Mouse (Mus musculus): ENCODE measurements at regions not wholly inside any gene's neighbourhood (a gene's known extent, or its start where the extent isn't known, plus 50 kb on each side); places are given as distances from the start of the nearest gene placed in this dataset.
"Not testable (repeated sequence)": the region's sequence is repeated elsewhere in the genome, so short reads cannot be mapped to it uniquely, and the experiment has no call there.

DNA sequence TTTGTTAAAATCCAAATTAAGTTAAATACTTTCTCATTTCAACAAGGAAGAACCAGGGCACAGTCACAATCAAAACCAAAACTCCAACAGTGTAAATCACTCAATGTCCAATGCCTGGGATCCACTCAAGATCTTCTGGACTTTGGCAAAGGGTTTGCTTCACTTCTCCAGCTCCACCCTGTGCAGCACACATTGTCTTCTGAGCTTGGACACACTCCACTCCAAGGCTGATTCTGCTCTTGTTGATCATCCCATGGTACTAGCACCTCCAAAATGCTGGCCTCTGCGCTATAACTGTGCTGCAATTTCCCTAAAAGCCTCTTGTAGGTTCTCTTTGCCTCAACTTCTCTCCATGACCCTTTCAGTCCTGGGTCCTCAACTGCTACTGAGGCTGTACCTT, 111.5 kb upstream of the Sec61g start:
- H3K4me3 ChIP-seq (ENCODE audit: low read depth, low read length): no peak overlapping the region
- H3K4me1 ChIP-seq (ENCODE audit: control insufficient read depth, insufficient read depth, insufficient read length, low read length): no peaks in the 10 kb centered on the region
- H3K36me3 ChIP-seq (ENCODE audit: control insufficient read depth, insufficient read depth, low read length): no peaks in the 10 kb centered on the region
- TF ChIP-seq CTCF (IDR thresholded peaks at IDR 0.05; ENCODE audit: extremely low read depth, insufficient read length, insufficient replicate concordance, low read depth, low read length) (no peak), POLR2A (IDR thresholded peaks at IDR 0.05; ENCODE audit: low read depth, low read length) (no peak)
- no peaks in the 10 kb centered on the region for H3K27me3 ChIP-seq (ENCODE audit: control insufficient read depth, insufficient read depth, low read length)
- 89% methylated on average over 1 of the region's 1 CpGs for WGBS
- H3K27ac ChIP-seq (ENCODE audit: insufficient read depth, low read depth, low read length): no peak overlapping the region

DNA sequence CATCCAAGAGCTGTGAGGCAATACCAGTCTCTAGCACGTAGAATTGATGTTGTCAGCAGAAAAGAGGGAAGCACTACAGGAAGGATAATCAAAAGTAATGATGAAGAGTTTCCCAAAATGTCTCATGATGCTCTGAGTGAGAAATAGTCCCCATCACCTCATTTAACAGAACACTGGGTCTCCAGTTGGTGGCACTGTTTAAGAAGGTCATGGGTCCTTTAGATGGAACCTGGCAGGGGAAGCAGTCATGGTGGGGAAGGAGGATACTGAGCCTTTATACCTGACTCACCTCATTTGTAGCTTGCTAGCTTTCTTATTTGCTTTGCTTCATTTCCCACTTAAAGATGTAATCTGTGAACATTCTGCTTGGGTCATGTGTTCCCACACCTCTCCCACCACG, 115.4 kb upstream of the Sec61g start:
- no peak overlapping the region for H3K27ac ChIP-seq (ENCODE audit: insufficient read depth, low read depth, low read length)
- H3K36me3 ChIP-seq (ENCODE audit: control insufficient read depth, insufficient read depth, low read length): no peaks in the 10 kb centered on the region
- TF ChIP-seq POLR2A (IDR thresholded peaks at IDR 0.05; ENCODE audit: low read depth, low read length): no peak
- TF ChIP-seq CTCF (IDR thresholded peaks at IDR 0.05; ENCODE audit: extremely low read depth, insufficient read length, insufficient replicate concordance, low read depth, low read length): no peak
- H3K27me3 ChIP-seq (ENCODE audit: control insufficient read depth, insufficient read depth, low read length): no peaks in the 10 kb centered on the region
- no peaks in the 10 kb centered on the region for H3K4me1 ChIP-seq (ENCODE audit: control insufficient read depth, insufficient read depth, insufficient read length, low read length)
- no peak overlapping the region for H3K4me3 ChIP-seq (ENCODE audit: low read depth, low read length)
- 57% methylated on average over 2 of the region's 2 CpGs for WGBS

DNA sequence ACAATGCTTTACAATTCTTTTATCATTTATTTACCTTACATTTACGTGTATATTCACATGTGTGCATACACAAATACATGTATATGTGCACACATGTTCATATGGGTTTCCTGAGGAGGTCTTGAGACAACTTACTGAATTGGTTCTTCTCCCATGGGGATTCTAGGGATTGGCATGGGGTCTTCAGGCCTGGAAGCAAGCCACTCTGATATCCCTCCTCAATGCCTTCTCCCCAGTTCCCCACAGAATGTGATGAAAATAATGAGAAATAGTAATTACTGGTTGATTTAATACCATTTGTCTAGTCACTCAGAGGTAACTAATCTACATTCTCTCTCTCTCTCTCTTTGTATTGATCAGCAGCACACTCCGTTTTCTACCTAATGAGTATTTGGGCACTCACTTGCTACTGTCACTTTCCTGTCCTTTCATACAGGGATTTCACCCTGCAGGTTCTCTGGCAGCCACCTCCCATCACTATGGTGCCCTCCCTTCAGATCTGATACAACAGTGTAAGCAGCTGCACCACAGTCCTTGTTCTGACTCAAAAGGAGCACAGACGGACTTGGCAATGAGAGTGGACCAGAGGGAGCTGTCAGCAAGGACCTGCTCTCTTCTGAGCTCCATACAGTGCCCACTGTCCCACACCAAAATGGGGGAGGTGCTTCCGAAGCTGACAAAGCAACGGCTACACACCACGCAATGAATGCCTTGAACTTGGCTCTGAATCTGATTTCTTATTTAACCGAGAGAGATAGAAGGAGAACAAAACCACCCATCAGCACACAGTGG, 119.2 kb upstream of the Sec61g start:
- WGBS: 65% methylated on average over 7 of the region's 7 CpGs
- Histone ChIP-seq H3K4me1 (ENCODE audit: control insufficient read depth, insufficient read depth, insufficient read length, low read length) (no peaks in the 10 kb centered on the region), H3K27me3 (ENCODE audit: control insufficient read depth, insufficient read depth, low read length) (no peaks in the 10 kb centered on the region), H3K4me3 (ENCODE audit: low read depth, low read length) (no peak overlapping the region), H3K27ac (ENCODE audit: insufficient read depth, low read depth, low read length) (no peak overlapping the region), H3K36me3 (ENCODE audit: control insufficient read depth, insufficient read depth, low read length) (no peaks in the 10 kb centered on the region)
- TF ChIP-seq POLR2A (IDR thresholded peaks at IDR 0.05; ENCODE audit: low read depth, low read length) (no peak), CTCF (IDR thresholded peaks at IDR 0.05; ENCODE audit: extremely low read depth, insufficient read length, insufficient replicate concordance, low read depth, low read length) (no peak)

DNA sequence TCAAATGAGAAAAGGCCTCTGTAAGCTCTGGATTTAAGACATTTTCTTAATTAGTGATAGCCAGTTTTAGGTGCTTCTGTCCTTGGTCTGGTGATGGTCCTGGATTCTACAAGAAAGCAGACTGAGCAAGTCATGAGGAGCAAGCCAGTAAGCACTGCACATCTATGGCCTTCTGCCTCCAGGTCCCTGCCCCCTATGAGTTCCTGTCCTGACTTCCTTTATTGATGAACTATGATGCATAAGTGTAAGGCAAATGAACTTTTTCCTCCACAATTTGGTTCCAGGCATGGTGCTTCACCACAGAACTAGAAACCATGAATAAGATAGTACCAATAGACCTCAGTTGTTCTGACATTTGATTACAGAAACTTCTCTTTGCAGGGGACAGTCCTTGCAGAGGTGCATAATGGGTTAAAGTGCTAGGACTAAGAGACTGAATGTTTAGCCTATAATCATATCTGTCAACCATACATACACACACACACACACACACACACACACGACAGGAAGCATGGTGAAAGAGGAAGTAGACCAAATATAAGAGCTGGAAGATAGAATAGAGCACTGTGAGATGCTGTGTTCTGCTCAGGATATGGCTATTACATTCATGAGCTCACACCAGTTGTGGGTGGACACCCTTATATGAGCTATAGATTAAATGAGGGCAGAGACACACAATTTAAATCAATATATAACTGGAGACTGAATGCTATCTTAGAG, 121.3 kb upstream of the Sec61g start:
- no peaks in the 10 kb centered on the region for H3K36me3 ChIP-seq (ENCODE audit: control insufficient read depth, insufficient read depth, low read length)
- H3K27ac ChIP-seq (ENCODE audit: insufficient read depth, low read depth, low read length): no peak overlapping the region
- H3K27me3 ChIP-seq (ENCODE audit: control insufficient read depth, insufficient read depth, low read length): no peaks in the 10 kb centered on the region
- WGBS: 28% methylated on average over 1 of the region's 1 CpGs
- no peak overlapping the region for H3K4me3 ChIP-seq (ENCODE audit: low read depth, low read length)
- TF ChIP-seq POLR2A (IDR thresholded peaks at IDR 0.05; ENCODE audit: low read depth, low read length) (no peak), CTCF (IDR thresholded peaks at IDR 0.05; ENCODE audit: extremely low read depth, insufficient read length, insufficient replicate concordance, low read depth, low read length) (no peak)
- H3K4me1 ChIP-seq (ENCODE audit: control insufficient read depth, insufficient read depth, insufficient read length, low read length): no peaks in the 10 kb centered on the region

DNA sequence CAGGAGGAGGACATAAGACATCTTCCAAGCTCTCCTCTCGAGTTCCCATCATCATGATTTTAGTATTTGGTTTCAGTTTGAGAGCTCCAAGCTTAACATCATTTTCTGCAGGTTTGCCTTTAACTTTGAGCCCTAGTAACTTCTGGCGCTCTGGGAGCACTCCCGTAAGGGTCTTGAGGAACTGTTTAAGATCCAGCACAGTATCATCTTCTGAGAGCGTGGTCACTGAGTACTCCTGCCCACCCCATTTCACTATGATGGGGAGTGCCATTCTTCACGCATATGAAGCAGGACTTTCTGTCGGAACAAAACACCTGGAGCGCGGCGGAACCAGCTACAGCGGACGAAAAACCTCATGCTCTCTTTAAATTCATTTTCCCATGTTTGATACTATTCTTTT, 116.2 kb upstream of the Egfr start:
- H3K27ac ChIP-seq (ENCODE audit: insufficient read depth, low read depth, low read length); H3K4me1 ChIP-seq (ENCODE audit: control insufficient read depth, insufficient read depth, insufficient read length, low read length); H3K4me3 ChIP-seq (ENCODE audit: low read depth, low read length); H3K27me3 ChIP-seq (ENCODE audit: control insufficient read depth, insufficient read depth, low read length); H3K36me3 ChIP-seq (ENCODE audit: control insufficient read depth, insufficient read depth, low read length): not testable (repeated sequence)
- WGBS: 94% methylated on average over 11 of the region's 11 CpGs

DNA sequence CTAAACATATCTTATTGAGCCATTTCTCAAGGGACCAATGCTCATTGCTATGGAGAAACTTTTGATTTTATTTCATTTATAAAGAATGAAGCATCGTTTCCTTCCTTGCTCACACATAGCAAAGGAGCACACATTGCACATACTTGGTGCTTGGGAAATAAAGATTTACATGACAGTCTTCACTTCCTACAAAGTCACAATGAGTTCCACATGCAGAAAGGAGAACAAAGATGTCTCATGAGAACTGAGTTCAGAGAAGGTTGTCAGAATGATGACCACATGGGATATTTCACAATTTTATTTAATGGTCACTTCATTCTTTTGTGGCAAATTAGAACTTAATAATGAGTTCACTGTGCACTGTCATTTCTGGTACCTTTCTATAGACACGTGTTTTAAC, 114.3 kb upstream of the Egfr start:
- Histone ChIP-seq H3K27ac (ENCODE audit: insufficient read depth, low read depth, low read length) (no peak overlapping the region), H3K4me1 (ENCODE audit: control insufficient read depth, insufficient read depth, insufficient read length, low read length) (no peaks in the 10 kb centered on the region), H3K27me3 (ENCODE audit: control insufficient read depth, insufficient read depth, low read length) (no peaks in the 10 kb centered on the region), H3K4me3 (ENCODE audit: low read depth, low read length) (no peak overlapping the region), H3K36me3 (ENCODE audit: control insufficient read depth, insufficient read depth, low read length) (no peaks in the 10 kb centered on the region)
- WGBS: 88% methylated on average over 2 of the region's 2 CpGs
- no peak for TF ChIP-seq POLR2A (IDR thresholded peaks at IDR 0.05; ENCODE audit: low read depth, low read length)
- no peak for TF ChIP-seq CTCF (IDR thresholded peaks at IDR 0.05; ENCODE audit: extremely low read depth, insufficient read length, insufficient replicate concordance, low read depth, low read length)

DNA sequence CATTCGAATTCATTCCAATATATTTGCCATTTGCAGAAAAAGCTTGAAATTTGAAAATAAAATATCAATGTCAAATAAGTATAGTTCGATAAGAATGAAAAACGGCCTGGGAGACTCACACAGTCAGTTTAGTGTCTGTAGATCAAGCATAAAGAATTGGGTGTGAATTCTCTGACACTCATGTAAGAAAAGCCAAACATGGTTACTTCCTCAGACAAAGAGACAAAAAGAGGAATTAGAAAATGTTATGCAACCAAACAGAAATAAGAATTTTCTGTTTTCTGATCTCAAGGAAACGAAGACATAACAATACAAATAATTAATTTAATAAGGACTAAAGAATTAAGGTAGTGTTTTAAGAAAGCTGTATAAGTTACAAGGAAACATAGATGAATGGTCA, 113.7 kb upstream of the Egfr start:
- H3K27ac ChIP-seq (ENCODE audit: insufficient read depth, low read depth, low read length): no peak overlapping the region
- no peaks in the 10 kb centered on the region for H3K27me3 ChIP-seq (ENCODE audit: control insufficient read depth, insufficient read depth, low read length)

More for the DNA sequence above, 113.7 kb upstream of the Egfr start:
- 76% methylated on average over 4 of the region's 4 CpGs for WGBS
- Histone ChIP-seq H3K36me3 (ENCODE audit: control insufficient read depth, insufficient read depth, low read length) (no peaks in the 10 kb centered on the region), H3K4me1 (ENCODE audit: control insufficient read depth, insufficient read depth, insufficient read length, low read length) (no peaks in the 10 kb centered on the region), H3K4me3 (ENCODE audit: low read depth, low read length) (no peak overlapping the region)
- no peak for TF ChIP-seq POLR2A (IDR thresholded peaks at IDR 0.05; ENCODE audit: low read depth, low read length)
- no peak for TF ChIP-seq CTCF (IDR thresholded peaks at IDR 0.05; ENCODE audit: extremely low read depth, insufficient read length, insufficient replicate concordance, low read depth, low read length)

Data from small intestine, adult 2 months (tissue).